Mouse (Mus musculus): ENCODE data around the gene Gm10447.

Gene Gm10447

GRCm38 (mm10) chr11:53456474-53457371, at the start of gene Gm10447, which contains the start of gene Shroom1:
Gm10447 (minus strand) TSS chr11:53457110.
Shroom1 (plus strand) TSS chr11:53457205.
- DNase-seq (ENCODE audit: low spot score in 2 of 2), result no peak

- DNase-seq (ENCODE audit: low spot score in 2 of 2), result no peak
These were observed 48.2 kb upstream of the Gm10447 start for GRCm38 (mm10) chr11:53505026-53505663.

GRCm38 (mm10) chr11:53504376-53504775, 47.5 kb upstream of the Gm10447 start:
- no peak for DNase-seq (ENCODE audit: low spot score in 2 of 2)

GRCm38 (mm10) chr11:53503738-53504137, 46.8 kb upstream of the Gm10447 start:
- no peak for DNase-seq (ENCODE audit: low spot score in 2 of 2)

GRCm38 (mm10) chr11:53502039-53502765, 45.3 kb upstream of the Gm10447 start:
- DNase-seq (ENCODE audit: low spot score in 2 of 2), result no peak

- no peak for DNase-seq (ENCODE audit: low spot score in 2 of 2)
These were observed 43.7 kb upstream of the Gm10447 start for GRCm38 (mm10) chr11:53500569-53500968.

GRCm38 (mm10) chr11:53496946-53497345, 40.0 kb upstream of the Gm10447 start:
- DNase-seq (ENCODE audit: low spot score in 2 of 2), result peak; percentile 34 to 35

- no peak for DNase-seq (ENCODE audit: low spot score in 2 of 2)
These were observed 38.5 kb upstream of the Gm10447 start for GRCm38 (mm10) chr11:53495417-53495816.

GRCm38 (mm10) chr11:53493243-53493955, 36.5 kb upstream of the Gm10447 start:
- no peak for DNase-seq (ENCODE audit: low spot score in 2 of 2)

GRCm38 (mm10) chr11:53491954-53492401, 35.1 kb upstream of the Gm10447 start:
- no peak for DNase-seq (ENCODE audit: low spot score in 2 of 2)

- no peak for DNase-seq (ENCODE audit: low spot score in 2 of 2)
These were observed 32.5 kb upstream of the Gm10447 start for GRCm38 (mm10) chr11:53489421-53489820.

- no peak for DNase-seq (ENCODE audit: low spot score in 2 of 2)
These were observed 32.1 kb upstream of the Gm10447 start for GRCm38 (mm10) chr11:53489007-53489406.

GRCm38 (mm10) chr11:53486822-53487594, 30.1 kb upstream of the Gm10447 start:
- no peak for DNase-seq (ENCODE audit: low spot score in 2 of 2)

- no peak for DNase-seq (ENCODE audit: low spot score in 2 of 2)
These were observed 29.4 kb upstream of the Gm10447 start for GRCm38 (mm10) chr11:53486351-53486750.

GRCm38 (mm10) chr11:53485719-53486118, 28.8 kb upstream of the Gm10447 start:
- no peak for DNase-seq (ENCODE audit: low spot score in 2 of 2)

GRCm38 (mm10) chr11:53483159-53483891, 26.4 kb upstream of the Gm10447 start:
- DNase-seq (ENCODE audit: low spot score in 2 of 2), result no peak

GRCm38 (mm10) chr11:53481088-53481730, 24.3 kb upstream of the Gm10447 start:
- DNase-seq (ENCODE audit: low spot score in 2 of 2), result no peak

GRCm38 (mm10) chr11:53479783-53480301, 22.9 kb upstream of the Gm10447 start, which contains the start of the genes Gm9945 and Sowaha:
Gm9945 (plus strand) TSS chr11:53480166.
Sowaha (minus strand) TSS chr11:53480274.
- DNase-seq (ENCODE audit: low spot score in 2 of 2), result peak; percentile 52 to 61

- DNase-seq (ENCODE audit: low spot score in 2 of 2), result no peak
These were observed 22.4 kb upstream of the Gm10447 start for GRCm38 (mm10) chr11:53479171-53479782.
